Mouse (Mus musculus) lung, embryonic 16.5 days (tissue): ENCODE measurements around the gene Nosip. TPM values are rescaled to one million over a fixed set of nuclear protein-coding genes. Genes with fewer than 3 reads are reported as not detected.

Experiments used
- ATAC-seq: fragments of 200-750 bp; cut with Nextera tagmentation; 2 replicates; pipeline ENCODE4 v1.8.0; 2017; ENCODE audit warnings: low read depth, mild to moderate bottlenecking, moderate library complexity
- H3K27ac ChIP-seq: fragments of 300-500 bp; sonication (generic); 2 replicates; pipeline ENCODE4 v1.5.1; 2014; ENCODE audit warnings: mild to moderate bottlenecking, control low read depth, low read length
- H3K27me3 ChIP-seq: fragments of 300-500 bp; sonication (generic); 2 replicates; pipeline ENCODE4 v1.6.1; 2014; ENCODE audit warnings: low read depth, low read length, mixed read lengths; ENCODE audit not compliant: control insufficient read depth, insufficient read depth
- H3K36me3 ChIP-seq: fragments of 300-500 bp; sonication (generic); 2 replicates; pipeline ENCODE4 v1.6.1; 2014; ENCODE audit warnings: low read length; ENCODE audit not compliant: control insufficient read depth, insufficient read depth
- H3K4me1 ChIP-seq: fragments of 300-500 bp; sonication (generic); replicated peaks from 2 replicates; pipeline ENCODE4 v1.6.1; 2014; ENCODE audit warnings: low read length, mixed read lengths; ENCODE audit not compliant: control insufficient read depth, insufficient read depth
- H3K4me2 ChIP-seq: fragments of 300-500 bp; sonication (generic); 2 replicates; pipeline ENCODE4 v1.6.1; 2014; ENCODE audit warnings: low read depth, low read length, control low read depth
- H3K4me3 ChIP-seq: fragments of 300-500 bp; sonication (generic); 2 replicates; pipeline ENCODE4 v1.5.1; 2014; ENCODE audit warnings: mild to moderate bottlenecking, low read length, control low read depth
- H3K9ac ChIP-seq: fragments of 300-500 bp; sonication (generic); 2 replicates; pipeline ENCODE4 v1.6.1; 2014; ENCODE audit warnings: low read length, control low read depth
- H3K9me3 ChIP-seq: fragments of 300-500 bp; sonication (generic); 2 replicates; pipeline ENCODE4 v1.6.1; 2016; ENCODE audit warnings: low read length; ENCODE audit not compliant: control insufficient read depth
- WGBS: fragments of 180-500 bp; shearing (Covaris S2); extraction: QIAGEN DNeasy Blood & Tissue Kit; methylation state at CpG from one replicate; pipeline ENCODE4 v1.1.7; 2014; 5-methylcytosine and 5-hydroxymethylcytosine counted together
- polyA plus RNA-seq: library from polyadenylated mRNA; unstranded; fragments of >200 nt; fragmentation: Nextera tagmentation; extraction: Ambion mirVana; gene quantifications from 2 replicates; pipeline ENCODE4 v1.2.1, GENCODE M21; 2015

Gene Nosip
- polyA plus RNA-seq, 1 experiment from 2014 or later: 72.5 TPM

- Histone ChIP-seq H3K9ac (no peak overlapping the region), H3K4me3 (no peak overlapping the region), H3K9me3 (no peaks in the 10 kb centered on the region), H3K27ac (no peak overlapping the region), H3K4me1 (no peaks in the 10 kb centered on the region), H3K36me3 (no peaks in the 10 kb centered on the region), H3K4me2 (no peak overlapping the region), H3K27me3 (no peaks in the 10 kb centered on the region)
- 36% methylated on average over 3 of the region's 3 CpGs for WGBS
- ATAC-seq: no peak
These were observed 50.3 kb downstream of the Nosip start for GRCm38 (mm10) chr7:45112529-45112928.

- H3K9ac ChIP-seq: no peak overlapping the region
- WGBS: 65% methylated on average over 2 of the region's 2 CpGs
- no peaks in the 10 kb centered on the region for H3K27me3 ChIP-seq
- no peaks in the 10 kb centered on the region for H3K9me3 ChIP-seq
- no peaks in the 10 kb centered on the region for H3K36me3 ChIP-seq
- H3K4me3 ChIP-seq: no peak overlapping the region
- H3K27ac ChIP-seq: no peak overlapping the region
- no peaks in the 10 kb centered on the region for H3K4me1 ChIP-seq
- no peak overlapping the region for H3K4me2 ChIP-seq
- ATAC-seq: no peak
These were observed 51.2 kb downstream of the Nosip start for GRCm38 (mm10) chr7:45113476-45113875.

DNA sequence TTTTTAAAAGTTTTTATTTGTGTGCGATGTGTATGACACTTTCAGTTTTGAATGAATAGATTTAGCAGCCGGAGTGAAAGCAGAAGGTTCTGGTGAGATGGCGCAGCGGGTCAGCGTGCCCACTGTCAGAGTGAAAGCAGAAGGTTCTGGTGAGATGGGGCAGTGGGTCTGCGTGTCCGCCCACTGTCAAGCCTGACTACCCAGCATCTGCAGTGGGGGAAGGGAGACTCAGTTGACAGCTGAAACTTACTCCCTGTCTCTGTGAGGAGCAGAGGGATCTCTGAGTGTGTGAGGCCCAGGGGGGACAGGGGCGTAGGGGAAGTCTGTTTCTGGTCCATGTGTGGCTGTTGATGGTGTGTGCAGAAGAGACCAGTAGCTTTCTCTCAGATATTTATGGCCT is 55.3 kb downstream of the Nosip start:
- Histone ChIP-seq H3K4me1 (peaks cover 14% of the 10 kb centered on the region), H3K27me3 (no peaks in the 10 kb centered on the region), H3K9me3 (no peaks in the 10 kb centered on the region), H3K4me2 (no peak overlapping the region), H3K9ac (no peak overlapping the region), H3K4me3 (no peak overlapping the region), H3K36me3 (peaks cover 33% of the 10 kb centered on the region), H3K27ac (no peak overlapping the region)
- no peak for ATAC-seq
- 74% methylated on average over 8 of the region's 8 CpGs for WGBS

DNA sequence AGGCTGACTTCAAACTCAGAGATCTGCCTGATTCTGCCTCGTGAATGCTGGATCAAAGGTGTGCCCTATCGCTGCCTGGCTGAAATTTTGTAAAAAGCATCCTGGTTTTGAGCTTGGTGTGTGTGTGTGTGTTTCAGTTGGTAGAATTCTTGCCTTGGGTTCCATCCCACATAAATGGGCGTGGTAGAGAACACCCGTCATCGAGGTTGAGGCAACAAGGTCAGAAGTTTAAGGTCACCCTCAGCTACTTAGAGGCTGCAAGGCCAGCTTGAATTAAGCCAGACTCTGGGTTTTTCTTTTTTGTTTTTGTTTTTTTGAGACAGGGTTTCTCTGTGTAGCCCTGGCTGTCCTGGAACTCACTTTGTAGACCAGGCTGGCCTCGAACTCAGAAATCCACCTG is 56.1 kb downstream of the Nosip start:
- H3K27ac ChIP-seq: no peak overlapping the region
- WGBS: 81% methylated on average over 6 of the region's 6 CpGs
- H3K9ac ChIP-seq: no peak overlapping the region
- H3K4me1 ChIP-seq: peaks cover 21% of the 10 kb centered on the region
- no peak overlapping the region for H3K4me3 ChIP-seq
- ATAC-seq: no peak
- peaks cover 39% of the 10 kb centered on the region for H3K36me3 ChIP-seq
- H3K9me3 ChIP-seq: no peaks in the 10 kb centered on the region
- H3K4me2 ChIP-seq: no peak overlapping the region
- H3K27me3 ChIP-seq: no peaks in the 10 kb centered on the region

GRCm38 (mm10) chr7:45119780-45120709 is 57.8 kb downstream of the Nosip start:
- WGBS: 70% methylated on average over 5 of the region's 5 CpGs
- no peak overlapping the region for H3K4me3 ChIP-seq
- H3K36me3 ChIP-seq: peaks cover 42% of the 10 kb centered on the region
- no peak overlapping the region for H3K27ac ChIP-seq
- no peaks in the 10 kb centered on the region for H3K27me3 ChIP-seq
- no peak overlapping the region for H3K9ac ChIP-seq
- no peak for ATAC-seq
- H3K4me1 ChIP-seq: peaks cover 25% of the 10 kb centered on the region
- H3K4me2 ChIP-seq: no peak overlapping the region
- H3K9me3 ChIP-seq: no peaks in the 10 kb centered on the region

DNA sequence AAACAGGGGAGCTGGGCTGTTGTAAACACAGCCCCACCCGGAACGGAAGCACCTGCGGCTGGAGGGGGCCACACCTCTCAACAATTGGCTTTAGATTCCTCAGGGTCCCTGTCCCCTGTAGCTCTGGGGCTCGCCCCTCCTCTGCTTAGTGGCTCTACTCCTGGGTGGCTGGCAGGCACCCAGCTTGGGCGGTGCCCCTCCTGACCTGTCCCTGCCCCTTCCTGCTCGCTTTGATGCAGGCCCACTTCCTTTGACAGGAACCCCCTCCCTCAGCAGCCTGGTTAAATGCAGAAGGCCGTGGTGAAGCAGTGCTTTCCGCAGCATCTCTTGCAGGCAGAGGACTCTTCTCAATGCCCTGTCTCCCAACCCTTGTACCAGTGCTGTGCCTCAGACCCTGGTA is 59.2 kb downstream of the Nosip start:
- 40% methylated on average over 8 of the region's 8 CpGs for WGBS
- Histone ChIP-seq H3K36me3 (peaks cover 56% of the 10 kb centered on the region), H3K27ac (peak overlapping the region; percentile 70), H3K4me2 (peak overlapping the region; percentile 30), H3K9ac (peak overlapping the region; percentile 1; the same call in 1 of the 2 replicates), H3K4me1 (peaks cover 36% of the 10 kb centered on the region), H3K9me3 (no peaks in the 10 kb centered on the region), H3K27me3 (no peaks in the 10 kb centered on the region), H3K4me3 (peak overlapping the region; percentile 14; the same call in 1 of the 2 replicates)
- no peak for ATAC-seq

- Histone ChIP-seq H3K4me2 (peak overlapping the region; percentile 30), H3K36me3 (peaks cover 61% of the 10 kb centered on the region), H3K27ac (peak overlapping the region; percentile 70), H3K4me3 (peak overlapping the region; percentile 14; the same call in 1 of the 2 replicates), H3K27me3 (no peaks in the 10 kb centered on the region), H3K9ac (no peak overlapping the region; the same call in 1 of the 2 replicates), H3K9me3 (no peaks in the 10 kb centered on the region), H3K4me1 (peaks cover 40% of the 10 kb centered on the region)
- ATAC-seq: no peak
These were observed 59.7 kb downstream of the Nosip start for GRCm38 (mm10) chr7:45121966-45122365.

- peaks cover 65% of the 10 kb centered on the region for H3K36me3 ChIP-seq
- no peaks in the 10 kb centered on the region for H3K9me3 ChIP-seq
- H3K4me2 ChIP-seq: peak overlapping the region; percentile 74
- H3K27ac ChIP-seq: no peak overlapping the region
- peaks cover 45% of the 10 kb centered on the region for H3K4me1 ChIP-seq
- no peak for ATAC-seq
- peak overlapping the region; percentile 95 for H3K9ac ChIP-seq
- H3K4me3 ChIP-seq: peak overlapping the region; percentile 82
- H3K27me3 ChIP-seq: no peaks in the 10 kb centered on the region
- WGBS: 65% methylated on average over 15 of the region's 15 CpGs
These were observed 60.4 kb downstream of the Nosip start for GRCm38 (mm10) chr7:45122561-45123185.

DNA sequence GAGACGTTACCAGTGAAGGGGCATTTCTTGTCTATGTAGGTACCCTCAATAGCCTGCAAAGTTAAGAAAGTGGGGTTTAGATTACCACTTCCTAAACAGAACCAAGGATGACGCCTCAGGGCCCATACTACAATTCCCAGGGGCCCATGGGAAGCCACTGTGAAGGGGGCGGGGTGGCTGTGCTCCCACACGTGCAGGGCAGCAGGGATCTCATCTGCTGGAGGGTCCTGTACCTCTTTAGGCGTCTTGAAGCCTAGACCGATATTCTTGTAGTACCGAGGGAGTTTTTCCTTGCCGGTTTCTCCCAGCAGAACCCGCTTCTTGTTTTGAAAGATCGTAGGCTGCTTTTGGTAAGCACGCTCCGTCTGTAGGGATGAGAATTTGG is 60.9 kb downstream of the Nosip start:
- Histone ChIP-seq H3K9me3 (no peaks in the 10 kb centered on the region), H3K4me2 (peak overlapping the region; percentile 74), H3K36me3 (peaks cover 65% of the 10 kb centered on the region), H3K27me3 (no peaks in the 10 kb centered on the region), H3K27ac (peak overlapping the region; percentile 65), H3K4me1 (peaks cover 45% of the 10 kb centered on the region), H3K9ac (peak overlapping the region; percentile 95), H3K4me3 (peak overlapping the region; percentile 82)
- WGBS: 9% methylated on average over 12 of the region's 12 CpGs
- ATAC-seq: no peak
